Comparison of ENCODE assay signal across 9 mouse cellular contexts in the genomic region with DNA sequence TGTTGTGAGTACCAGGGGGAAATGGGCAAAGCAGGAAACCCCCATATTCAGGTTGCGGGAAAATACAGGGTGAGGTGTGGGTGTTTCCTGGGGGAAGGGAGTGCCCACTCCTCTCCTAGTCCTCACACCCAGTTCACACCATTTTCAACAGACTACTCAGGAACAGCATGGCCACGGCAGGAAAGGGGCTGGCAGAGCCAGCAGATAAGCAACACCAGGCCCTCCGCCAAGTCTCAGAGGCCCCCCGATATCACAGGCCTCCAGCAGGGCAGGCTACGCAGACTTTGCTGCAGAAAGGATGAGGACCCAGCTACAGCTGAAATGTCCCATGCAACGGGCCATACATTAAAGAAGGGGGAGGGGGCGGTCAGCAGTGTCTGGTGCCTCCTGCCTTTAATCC. TPM values are rescaled to one million over a fixed set of nuclear protein-coding genes. Genes with fewer than 3 reads are reported as not detected.
A peak's percentile ranks its signal among the peaks of the same experiment; 100 is the strongest.
DNase-seq lines count a peak whose midpoint lies in the region; ATAC-seq and TF ChIP-seq lines count a peak whose summit lies in the region.
"Had no signal": no experiment of that assay in that cellular context is flagged by ENCODE, and none has a peak within 500 bp of the region (broad histone marks: within the 10 kb centered on the region; RNA-seq: fewer than 3 reads in every experiment).

No protein-coding gene starts in this region.

- H3K4me2 ChIP-seq in forebrain, embryonic 11.5 days (ENCODE audit: low read depth, low read length, severe bottlenecking), result no peak overlapping the region
- peak overlapping the region; percentile 88 for H3K4me2 ChIP-seq in liver, embryonic 14.5 days (ENCODE audit: low read depth)
- H3K4me2 ChIP-seq: embryonic facial prominence, embryonic 13.5 days had no signal

- peaks cover 61% of the 10 kb centered on the region for H3K4me1 ChIP-seq in forebrain, embryonic 10.5 days
- H3K4me1 ChIP-seq in forebrain, embryonic 11.5 days (replicated peaks; ENCODE audit: control insufficient read depth, insufficient read depth, low read length), result peaks cover 4% of the 10 kb centered on the region; the same call in 1 of the 2 replicates
- peaks cover 92 to 99% of the 10 kb centered on the region in 2 experiments for H3K4me1 ChIP-seq in liver, embryonic 14.5 days (replicated peaks; ENCODE audit: control insufficient read depth in 2 of 2, insufficient read depth in 2 of 2, low read length in 1 of 2)

- no peak for ATAC-seq in forebrain, embryonic 11.5 days (replicated peaks; ENCODE audit: low FRiP score)
- ATAC-seq in liver, embryonic 14.5 days (ENCODE audit: insufficient read depth), result peak; percentile 85

- H3K27ac ChIP-seq in forebrain, embryonic 10.5 days, result peak overlapping the region; percentile 17; the same call in 1 of the 2 replicates
- no peak overlapping the region for H3K27ac ChIP-seq in forebrain, embryonic 11.5 days (ENCODE audit: low read depth, low read length)
- H3K27ac ChIP-seq in liver, embryonic 14.5 days, result peak overlapping the region; percentile 83
- H3K27ac ChIP-seq: embryonic facial prominence, embryonic 13.5 days had no signal

- H3K4me3 ChIP-seq in forebrain, embryonic 10.5 days, result no peak overlapping the region
- H3K4me3 ChIP-seq in forebrain, embryonic 11.5 days (ENCODE audit: low read depth, low read length), result no peak overlapping the region
- H3K4me3 ChIP-seq in liver, embryonic 14.5 days (ENCODE audit: insufficient read depth in 1 of 2, low read depth in 2 of 2, low read length in 2 of 2), result peak overlapping the region; percentile 29 to 47; a peak in 3 of 4 replicates
- H3K4me3 ChIP-seq: embryonic facial prominence, embryonic 13.5 days had no signal

- no peak overlapping the region for H3K9ac ChIP-seq in forebrain, embryonic 11.5 days (ENCODE audit: low read length)
- peak overlapping the region; percentile 74 for H3K9ac ChIP-seq in liver, embryonic 14.5 days (replicated peaks)
- H3K9ac ChIP-seq: embryonic facial prominence, embryonic 13.5 days had no signal

- peaks cover 14% of the 10 kb centered on the region; the same call in 1 of the 2 replicates for H3K9me3 ChIP-seq in forebrain, embryonic 10.5 days
- H3K9me3 ChIP-seq in forebrain, embryonic 11.5 days (ENCODE audit: control insufficient read depth, low read length), result no peaks in the 10 kb centered on the region; the same call in 1 of the 2 replicates
- no peaks in the 10 kb centered on the region for H3K9me3 ChIP-seq in liver, embryonic 14.5 days (ENCODE audit: control insufficient read depth, low read length)
- H3K9me3 ChIP-seq: embryonic facial prominence, embryonic 13.5 days had no signal

- H3K36me3 ChIP-seq in forebrain, embryonic 10.5 days (replicated peaks), result peaks cover 62% of the 10 kb centered on the region
- no peaks in the 10 kb centered on the region for H3K36me3 ChIP-seq in forebrain, embryonic 11.5 days (ENCODE audit: control insufficient read depth, insufficient read depth, low read length)
- peaks cover 8% of the 10 kb centered on the region for H3K36me3 ChIP-seq in liver, embryonic 14.5 days (replicated peaks; ENCODE audit: control insufficient read depth, insufficient read depth, low read depth)

- no peak for DNase-seq in forebrain, embryonic 10.5 days (ENCODE audit: extremely low spot score, low spot score)
- no peak for DNase-seq in forebrain, embryonic 11.5 days (ENCODE audit: low spot score)
- DNase-seq in thymus, postnatal 14 days, result peak; percentile 32
- no peak for DNase-seq in thymus, postnatal 25 days
- peak; percentile 52 to 78 (median 75) for DNase-seq in liver, embryonic 14.5 days (ENCODE audit: low read depth in 3 of 3, low spot score in 3 of 3)
- no peak for DNase-seq in left cerebral cortex, adult 18-20 months (ENCODE audit: low spot score in 2 of 2)
- no peak for DNase-seq in frontal cortex, adult 2 months (ENCODE audit: extremely low spot score in 1 of 2, low spot score in 1 of 2)
- DNase-seq in cerebellum, adult 18-20 months, result no peak

- peak; percentile 33; the same call in 1 of the 2 replicates for TF ChIP-seq CTCF in liver, embryonic 14.5 days (IDR thresholded peaks at IDR 0.05; ENCODE audit: low read depth)

- 93% methylated on average over 7 of the region's 7 CpGs for WGBS in forebrain, embryonic 10.5 days
- WGBS in forebrain, embryonic 11.5 days, result 90% methylated on average over 7 of the region's 7 CpGs
- WGBS in liver, embryonic 14.5 days (ENCODE audit: insufficient replicate concordance), result 8% methylated on average over 7 of the region's 7 CpGs

- TF ChIP-seq EP300 in liver, embryonic 14.5 days (IDR thresholded peaks at IDR 0.05; ENCODE audit: low read depth), result peak; percentile 70

- H3K27me3 ChIP-seq in forebrain, embryonic 10.5 days (ENCODE audit: poor library complexity, severe bottlenecking), result no peaks in the 10 kb centered on the region
- no peaks in the 10 kb centered on the region for H3K27me3 ChIP-seq in forebrain, embryonic 11.5 days (ENCODE audit: control insufficient read depth, insufficient read depth, low read length)
- no peaks in the 10 kb centered on the region for H3K27me3 ChIP-seq in liver, embryonic 14.5 days (ENCODE audit: control insufficient read depth, insufficient read depth, low read length)
- H3K27me3 ChIP-seq: embryonic facial prominence, embryonic 13.5 days had no signal

RNA-seq across cellular contexts. Expression of a gene that starts 14.4 kb away (rescaled TPM):
- polyA plus RNA-seq in forebrain, embryonic 10.5 days (2016; fragmentation: Nextera tagmentation; extraction: Ambion mirVana), result 38.4 and 43.4 TPM in 2 replicates
- polyA plus RNA-seq in forebrain, embryonic 11.5 days (2014; fragmentation: Nextera tagmentation; extraction: Ambion mirVana), result 50.0 and 51.1 TPM in 2 replicates
- polyA plus RNA-seq in liver, embryonic 14.5 days (2012; rRNA removed), result 16.2 and 22.5 TPM in 2 replicates
- 31.0 and 36.7 TPM in 2 replicates for polyA plus RNA-seq in liver, embryonic 14.5 days (2014; fragmentation: Nextera tagmentation; extraction: Ambion mirVana)
- 10 to 100 TPM; 65.3 to 66.0 TPM for total RNA-seq in left cerebral cortex, adult 18-20 months (2021)
- polyA plus RNA-seq in frontal cortex, adult 2 months (2012; rRNA removed), result 30.9 and 32.3 TPM in 2 replicates

Comparison
In these comparisons a context has a peak if more than half of its experiments do, and no peak if none do; other contexts are left out.
1. DNase-seq: peak in thymus, postnatal 14 days (single experiment) and liver, embryonic 14.5 days (3 of 3); none in forebrain, embryonic 10.5 days (single experiment), forebrain, embryonic 11.5 days (single experiment), thymus, postnatal 25 days (single experiment), left cerebral cortex, adult 18-20 months (0 of 2), frontal cortex, adult 2 months (0 of 2) and cerebellum, adult 18-20 months (0 of 2).
2. H3K4me3 ChIP-seq: peak in liver, embryonic 14.5 days (2 of 2); none in forebrain, embryonic 10.5 days (single experiment) and forebrain, embryonic 11.5 days (single experiment).